Comparison of ENCODE assay signal across 36 mouse cellular contexts in genomic region chr12:85708556-85708955, GRCm38 (mm10). TPM values are rescaled to one million over a fixed set of nuclear protein-coding genes. Genes with fewer than 3 reads are reported as not detected.
"Had no signal": no experiment of that assay in that cellular context is flagged by ENCODE, and none has a peak within 500 bp of the region (broad histone marks: within the 10 kb centered on the region; RNA-seq: fewer than 3 reads in every experiment).

No protein-coding gene starts in this region.

- DNase-seq: left cerebral cortex, postnatal 4 days; liver; liver, embryonic 13.5 days; liver, postnatal 0 days; lung, adult 18-20 months; lung, adult 2 months; lung, embryonic 14.5 days; lung, postnatal 10 days; lung, postnatal 14 days; lung, postnatal 36 days; lung, postnatal 4 days; midbrain, embryonic 14.5 days had no signal

- H3K9ac ChIP-seq: limb, embryonic 12.5 days; limb, embryonic 13.5 days; limb, embryonic 15.5 days; liver, embryonic 12.5 days; liver, embryonic 13.5 days; liver, embryonic 14.5 days; liver, embryonic 15.5 days; liver, postnatal 0 days; lung, embryonic 14.5 days; lung, embryonic 15.5 days; midbrain, embryonic 12.5 days; midbrain, embryonic 13.5 days; midbrain, embryonic 15.5 days; neural tube, embryonic 12.5 days had no signal

- ATAC-seq: liver, embryonic 12.5 days; liver, postnatal 0 days; lung, postnatal 0 days; midbrain, embryonic 13.5 days; midbrain, embryonic 15.5 days; midbrain, embryonic 16.5 days had no signal

- H3K27ac ChIP-seq: limb, embryonic 10.5 days; limb, embryonic 12.5 days; limb, embryonic 13.5 days; limb, embryonic 15.5 days; liver, embryonic 12.5 days; liver, embryonic 13.5 days; liver, embryonic 14.5 days; liver, embryonic 15.5 days; lung, embryonic 15.5 days; macrophage; midbrain, embryonic 10.5 days; midbrain, embryonic 12.5 days; midbrain, embryonic 13.5 days; midbrain, embryonic 15.5 days; neural tube, embryonic 12.5 days had no signal

- H3K4me3 ChIP-seq: limb, embryonic 10.5 days; limb, embryonic 12.5 days; limb, embryonic 13.5 days; limb, embryonic 15.5 days; liver, embryonic 12.5 days; liver, embryonic 13.5 days; liver, embryonic 15.5 days; lung, embryonic 15.5 days; megakaryocyte, embryonic 14.5 days; midbrain, embryonic 10.5 days; midbrain, embryonic 12.5 days; midbrain, embryonic 13.5 days; midbrain, embryonic 15.5 days; myocyte; neural tube, embryonic 12.5 days had no signal

- H3K9me3 ChIP-seq: limb, embryonic 10.5 days; limb, embryonic 12.5 days; limb, embryonic 13.5 days; limb, embryonic 15.5 days; liver, embryonic 12.5 days; liver, embryonic 13.5 days; liver, embryonic 15.5 days; lung, embryonic 15.5 days; midbrain, embryonic 10.5 days; midbrain, embryonic 12.5 days; midbrain, embryonic 13.5 days; midbrain, embryonic 15.5 days; neural tube, embryonic 12.5 days had no signal

- H3K4me2 ChIP-seq: limb, embryonic 12.5 days; limb, embryonic 13.5 days; limb, embryonic 15.5 days; liver, embryonic 11.5 days; liver, embryonic 12.5 days; liver, embryonic 13.5 days; liver, embryonic 15.5 days; lung, embryonic 14.5 days; lung, embryonic 15.5 days; midbrain, embryonic 11.5 days; midbrain, embryonic 12.5 days; midbrain, embryonic 13.5 days; midbrain, embryonic 15.5 days; neural tube, embryonic 12.5 days had no signal

- H3K27me3 ChIP-seq: limb, embryonic 15.5 days; lung, embryonic 15.5 days; megakaryocyte, embryonic 14.5 days had no signal

- H3K36me3 ChIP-seq: limb, embryonic 10.5 days; limb, embryonic 12.5 days; limb, embryonic 13.5 days; limb, embryonic 15.5 days; liver, embryonic 12.5 days; liver, embryonic 13.5 days; liver, embryonic 15.5 days; lung, embryonic 15.5 days; midbrain, embryonic 10.5 days; midbrain, embryonic 12.5 days; midbrain, embryonic 13.5 days; midbrain, embryonic 15.5 days; neural tube, embryonic 12.5 days had no signal

RNA-seq across cellular contexts. Expression of gene Batf, which starts 22.1 kb away (rescaled TPM):
- polyA plus RNA-seq: myocyte had no signal

RNA-seq across cellular contexts. Expression of gene Flvcr2, which starts 37.8 kb away (rescaled TPM):
- total RNA-seq: megakaryocyte progenitor cell, adult 5-6 weeks; megakaryocyte, adult 5-6 weeks; megakaryocyte-erythroid progenitor cell, adult 5-6 weeks; monocyte, adult 5-6 weeks had no signal
